Mouse (Mus musculus) CH12F3 (cell line): ENCODE results near the gene Ift140.
"Not testable (repeated sequence)": the region's sequence is repeated elsewhere in the genome, so short reads cannot be mapped to it uniquely, and the experiment has no call there.

Experiments
- in situ Hi-C: fragments of 300-500 bp; cut with MboI; formaldehyde crosslinking; loops from 2 replicates; pipeline ENCODE4 v1.14.3; 2020; ENCODE audit warnings: low sequenced_read_pairs

Gene Ift140

DNA sequence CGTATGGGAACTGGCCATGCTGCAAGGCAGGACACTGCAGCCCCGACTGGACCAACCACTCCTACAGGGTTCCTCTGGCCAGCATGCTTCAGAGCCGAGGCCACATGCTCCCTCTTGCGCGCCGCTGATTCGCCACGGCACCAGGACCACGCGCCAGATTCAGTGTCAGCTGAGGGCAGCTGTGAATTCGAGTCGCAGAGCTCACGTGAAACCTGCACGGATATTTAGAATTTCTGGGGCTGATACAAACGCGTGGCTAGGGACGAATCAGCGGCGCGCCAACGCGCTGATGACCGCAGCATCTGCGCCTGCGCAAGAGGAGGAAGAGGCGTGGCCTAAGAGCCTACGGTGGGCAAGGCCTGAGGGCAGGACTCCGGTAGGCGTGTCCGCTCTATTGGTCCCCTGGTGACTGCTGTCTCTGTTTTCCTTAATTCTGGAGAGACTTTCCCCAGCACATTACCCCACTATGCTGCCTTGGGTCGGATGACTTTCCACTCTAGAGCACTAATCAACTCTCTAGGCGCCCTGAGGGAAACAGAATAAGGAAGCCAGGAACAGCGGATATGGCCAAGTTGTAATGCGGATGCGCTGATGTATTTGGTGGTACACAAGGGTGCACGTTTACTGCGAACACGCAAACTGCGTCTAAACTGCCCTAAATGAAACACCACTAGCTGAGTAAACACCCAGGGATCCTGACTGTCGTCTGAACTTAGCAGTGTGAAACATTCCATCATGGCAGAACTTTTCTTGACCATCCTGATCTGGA, 100.0 kb downstream of the Ift140 start, which contains the start of gene Telo2:
TSS of gene Telo2 (minus strand) at position 304 of the 769 bp plus-strand sequence.
- in situ Hi-C loops, result no loop called here

DNA sequence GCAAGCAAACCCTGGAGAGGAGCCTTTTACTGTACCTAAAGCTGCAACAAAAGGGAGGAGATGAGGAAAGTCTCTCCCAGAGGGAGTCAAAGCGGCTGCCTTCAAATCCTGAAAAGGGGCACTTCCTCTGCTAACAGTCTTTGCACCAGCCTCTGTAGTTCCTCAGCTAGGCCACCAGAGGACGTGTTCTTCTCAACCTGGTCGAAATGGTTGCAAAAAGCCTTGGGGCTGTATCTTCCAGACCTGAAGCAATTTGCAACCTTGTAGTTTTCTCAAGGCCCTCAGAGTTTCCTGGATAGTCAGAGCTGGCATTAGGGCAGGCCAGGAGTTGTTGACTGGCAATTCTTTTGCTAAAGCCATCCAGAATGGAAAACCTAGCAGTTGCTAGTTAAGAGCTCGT, 101.4 kb downstream of the Ift140 start:
- in situ Hi-C loops, result no loop called here

- in situ Hi-C loops, result no loop called here
Measured at GRCm38 (mm10) chr17:25120406-25120805, 104.5 kb downstream of the Ift140 start, which contains the start of gene Ptx4. TSS of gene Ptx4 (plus strand) at chr17:25120760.

- in situ Hi-C loops, result no loop called here
Measured at GRCm38 (mm10) chr17:25123979-25124378, 108.1 kb downstream of the Ift140 start.

DNA sequence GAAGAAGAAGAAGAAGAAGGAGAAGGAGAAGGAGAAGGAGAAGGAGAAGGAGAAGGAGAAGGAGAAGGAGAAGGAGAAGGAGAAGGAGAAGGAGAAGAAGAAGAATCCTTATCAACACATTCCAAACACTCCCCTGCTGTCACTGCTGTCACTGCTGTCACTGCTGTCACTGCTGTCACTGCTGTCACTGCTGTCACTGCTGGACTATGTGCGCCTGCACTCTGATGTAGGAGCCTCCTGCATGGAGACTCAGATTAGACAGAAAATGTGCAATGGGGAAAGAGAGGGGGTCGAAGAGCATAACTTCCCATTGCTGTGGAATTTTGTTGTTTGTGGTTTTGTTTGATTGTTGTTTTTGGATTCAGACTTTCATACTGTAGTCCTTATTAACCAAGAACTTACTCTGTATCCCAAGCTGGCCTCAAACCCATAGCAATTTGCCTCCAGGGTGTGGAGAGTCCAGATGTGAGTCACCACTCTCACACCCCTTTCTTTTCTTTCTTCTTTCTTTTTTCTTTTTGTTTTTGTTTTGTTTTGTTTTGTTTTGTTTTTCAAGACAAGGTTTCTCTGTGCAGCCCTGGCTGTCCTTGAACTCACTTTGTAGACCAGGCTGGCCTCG, 109.7 kb downstream of the Ift140 start:
- in situ Hi-C loops, result not testable (repeated sequence)

GRCm38 (mm10) chr17:25127079-25127478, 111.2 kb downstream of the Ift140 start:
- in situ Hi-C loops, result no loop called here

GRCm38 (mm10) chr17:25127681-25128080, 111.8 kb downstream of the Ift140 start:
- in situ Hi-C loops, result no loop called here

GRCm38 (mm10) chr17:25130060-25130459, 114.2 kb downstream of the Ift140 start:
- in situ Hi-C loops, result no loop called here

GRCm38 (mm10) chr17:25133275-25133698, 117.4 kb downstream of the Ift140 start, which contains the start of gene Clcn7:
TSS of gene Clcn7 (plus strand) at chr17:25133391.
- in situ Hi-C loops, result no loop called here

GRCm38 (mm10) chr17:25135622-25136021, 119.7 kb downstream of the Ift140 start:
- in situ Hi-C loops, result no loop called here

GRCm38 (mm10) chr17:25138803-25139202, 122.9 kb downstream of the Ift140 start:
- in situ Hi-C loops, result no loop called here

DNA sequence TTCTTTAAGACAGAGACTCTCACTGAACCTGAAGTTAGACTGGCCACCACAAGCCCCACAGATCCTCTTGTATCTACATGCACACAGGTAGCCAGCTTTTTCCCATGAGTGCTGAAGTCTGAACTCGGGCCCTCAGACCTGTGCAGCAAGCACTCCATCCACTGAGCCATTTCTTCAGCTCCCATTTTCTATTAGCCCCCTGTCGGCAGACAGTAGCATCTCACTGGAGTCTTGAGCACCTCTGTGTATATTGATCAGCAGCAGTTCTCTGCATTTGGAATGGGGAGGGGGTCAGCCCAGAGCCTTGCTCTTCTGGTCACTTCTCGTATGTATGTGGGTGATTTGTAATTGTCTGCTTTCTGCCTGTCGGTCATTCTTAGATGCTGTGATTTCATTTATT, 124.1 kb downstream of the Ift140 start:
- in situ Hi-C loops, result no loop called here
